Mouse (Mus musculus) frontal cortex, postnatal 14 days (tissue): ENCODE results near the gene C130026I21Rik.
"Not testable (repeated sequence)": the region's sequence is repeated elsewhere in the genome, so short reads cannot be mapped to it uniquely, and the experiment has no call there.

Source experiments
- DNase-seq, 2 experiments: peaks; one replicate each; pipeline ENCODE4 v3.0.0; 2022; ENCODE audit warnings: low spot score in 2 of 2

C130026I21Rik gene

GRCm38 (mm10) chr1:85270466-85270865, at the start of gene C130026I21Rik:
Gene C130026I21Rik (minus strand): TSS chr1:85270566.
- not testable (repeated sequence) for DNase-seq

- not testable (repeated sequence) for DNase-seq
These were observed 16.7 kb upstream of the C130026I21Rik start for GRCm38 (mm10) chr1:85287063-85287462.

- not testable (repeated sequence) for DNase-seq
These were observed 6.1 kb upstream of the C130026I21Rik start for GRCm38 (mm10) chr1:85276421-85276820.

GRCm38 (mm10) chr1:85258634-85259033, 11.7 kb downstream of the C130026I21Rik start:
- not testable (repeated sequence) for DNase-seq

- not testable (repeated sequence) for DNase-seq
These were observed 15.1 kb downstream of the C130026I21Rik start for GRCm38 (mm10) chr1:85255217-85255616.

GRCm38 (mm10) chr1:85251211-85251610, 19.2 kb downstream of the C130026I21Rik start:
- not testable (repeated sequence) for DNase-seq

- DNase-seq = not testable (repeated sequence)
These were observed 21.4 kb downstream of the C130026I21Rik start for GRCm38 (mm10) chr1:85248985-85249384.

- DNase-seq = not testable (repeated sequence)
These were observed 23.4 kb downstream of the C130026I21Rik start for GRCm38 (mm10) chr1:85246776-85247460.

- DNase-seq = not testable (repeated sequence)
These were observed 24.1 kb downstream of the C130026I21Rik start for GRCm38 (mm10) chr1:85246266-85246665.

- not testable (repeated sequence) for DNase-seq
These were observed 25.4 kb downstream of the C130026I21Rik start for GRCm38 (mm10) chr1:85244941-85245340.

- DNase-seq = not testable (repeated sequence)
These were observed 27.3 kb downstream of the C130026I21Rik start for GRCm38 (mm10) chr1:85243023-85243422.

GRCm38 (mm10) chr1:85239018-85239775, 31.2 kb downstream of the C130026I21Rik start:
- not testable (repeated sequence) for DNase-seq

- DNase-seq = not testable (repeated sequence)
These were observed 63.8 kb downstream of the C130026I21Rik start for GRCm38 (mm10) chr1:85206531-85206930.

- DNase-seq = not testable (repeated sequence)
These were observed 70.8 kb downstream of the C130026I21Rik start for GRCm38 (mm10) chr1:85199523-85199922.

GRCm38 (mm10) chr1:85198647-85199350, 71.6 kb downstream of the C130026I21Rik start:
- DNase-seq = not testable (repeated sequence)

- DNase-seq = not testable (repeated sequence)
These were observed 73.6 kb downstream of the C130026I21Rik start for GRCm38 (mm10) chr1:85196732-85197131.

- DNase-seq = not testable (repeated sequence)
These were observed 76.6 kb downstream of the C130026I21Rik start for GRCm38 (mm10) chr1:85193761-85194160.

- DNase-seq = not testable (repeated sequence)
These were observed 88.4 kb downstream of the C130026I21Rik start for GRCm38 (mm10) chr1:85181981-85182380.

GRCm38 (mm10) chr1:85178971-85179370, 91.4 kb downstream of the C130026I21Rik start:
- not testable (repeated sequence) for DNase-seq

GRCm38 (mm10) chr1:85162841-85163240, 107.5 kb downstream of the C130026I21Rik start:
- not testable (repeated sequence) for DNase-seq

- DNase-seq = not testable (repeated sequence)
These were observed 115.2 kb downstream of the C130026I21Rik start for GRCm38 (mm10) chr1:85155151-85155550.

GRCm38 (mm10) chr1:85133671-85134070, 136.7 kb downstream of the C130026I21Rik start:
- not testable (repeated sequence) for DNase-seq
